Mouse (Mus musculus) E14TG2a.4 (cell line): ENCODE data around the gene Ndufs1.
A peak's percentile ranks its signal among the peaks of the same experiment; 100 is the strongest.

Source experiments
- H3K27me3 ChIP-seq: 2 replicates; pipeline ENCODE4 v1.6.1; 2014; ENCODE audit warnings: low read length, control low read depth; ENCODE audit not compliant: insufficient read depth
- H3K36me3 ChIP-seq: 2 replicates; pipeline ENCODE4 v1.6.1; 2014; ENCODE audit warnings: low read length, control low read depth; ENCODE audit not compliant: insufficient read depth
- H3K4me1 ChIP-seq: replicated peaks from 2 replicates; pipeline ENCODE4 v1.6.1; 2014; ENCODE audit warnings: low read depth, low read length, control low read depth
- H3K4me3 ChIP-seq: replicated peaks from 2 replicates; pipeline ENCODE4 v1.5.1; 2014; ENCODE audit warnings: mild to moderate bottlenecking, low read length
- H3K9me3 ChIP-seq: 2 replicates; pipeline ENCODE4 v1.6.1; 2014; ENCODE audit warnings: low read length, control low read depth
- CTCF ChIP-seq: conservative IDR thresholded peaks from 2 replicates; pipeline ENCODE4 v1.5.1; 2014; ENCODE audit warnings: low read length
- NANOG ChIP-seq: IDR thresholded peaks from 2 replicates; pipeline ENCODE4 v1.6.1; 2014; ENCODE audit warnings: borderline replicate concordance, low read length, mixed read lengths
- POU5F1 ChIP-seq: IDR thresholded peaks from 2 replicates; pipeline ENCODE4 v1.6.1; 2014; ENCODE audit warnings: low read length, borderline replicate concordance

The Ndufs1 gene

DNA sequence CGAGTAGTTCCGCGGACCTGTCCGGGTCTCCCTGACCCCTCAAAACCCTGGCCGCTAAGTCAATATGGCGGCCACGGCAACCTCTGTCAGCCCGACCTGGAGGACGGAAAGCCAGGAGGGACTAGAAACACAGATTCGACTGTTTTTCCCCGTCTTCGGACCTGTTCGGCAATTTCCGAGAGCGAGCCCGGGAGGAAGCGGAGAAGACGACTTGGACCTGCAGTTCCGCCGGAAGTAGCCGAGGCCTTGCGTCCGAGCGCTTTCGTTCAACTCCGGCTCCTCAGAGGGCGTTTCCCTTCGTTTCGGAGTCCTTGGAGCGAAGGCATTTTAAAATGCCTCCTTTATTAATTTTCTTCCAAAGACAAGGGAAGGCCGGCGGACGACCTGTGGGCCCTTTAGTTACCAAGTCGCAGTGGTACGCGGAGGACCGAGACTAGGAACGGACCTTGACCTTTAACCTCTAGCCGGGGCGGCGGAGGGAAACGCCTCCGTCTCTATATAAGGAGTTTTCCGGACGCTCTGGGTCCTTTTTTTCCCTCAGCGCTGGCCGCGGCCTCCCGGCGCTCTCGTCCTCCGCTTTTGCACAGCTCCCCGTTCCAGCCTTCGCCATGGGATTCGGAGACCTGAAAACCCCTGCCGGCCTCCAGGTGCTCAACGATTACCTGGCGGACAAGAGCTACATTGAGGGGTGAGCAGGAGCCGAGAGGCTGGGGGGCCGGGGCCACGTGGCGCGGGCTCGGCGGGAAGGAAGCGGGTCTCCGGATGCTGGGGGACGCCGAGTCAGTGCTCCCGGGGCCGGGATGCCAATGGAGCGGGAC, at the start of gene Ndufs1, which contains the start of gene Eef1b2:
Gene Ndufs1 (minus strand): TSS at position 230 of the 818 bp plus-strand sequence.
Gene Eef1b2 (plus strand): TSS at position 222 of the 818 bp plus-strand sequence.
- Histone ChIP-seq H3K4me3 (peak within 1 kb of the TSS; percentile 100), H3K4me1 (peaks cover 45% of the 10 kb centered on the region), H3K27me3 (no peaks in the 10 kb centered on the region), H3K9me3 (no peaks in the 10 kb centered on the region), H3K36me3 (peaks cover 58% of the 10 kb centered on the region)
- TF ChIP-seq POU5F1 = no peak
- no peak for TF ChIP-seq NANOG
- no peak for TF ChIP-seq CTCF

DNA sequence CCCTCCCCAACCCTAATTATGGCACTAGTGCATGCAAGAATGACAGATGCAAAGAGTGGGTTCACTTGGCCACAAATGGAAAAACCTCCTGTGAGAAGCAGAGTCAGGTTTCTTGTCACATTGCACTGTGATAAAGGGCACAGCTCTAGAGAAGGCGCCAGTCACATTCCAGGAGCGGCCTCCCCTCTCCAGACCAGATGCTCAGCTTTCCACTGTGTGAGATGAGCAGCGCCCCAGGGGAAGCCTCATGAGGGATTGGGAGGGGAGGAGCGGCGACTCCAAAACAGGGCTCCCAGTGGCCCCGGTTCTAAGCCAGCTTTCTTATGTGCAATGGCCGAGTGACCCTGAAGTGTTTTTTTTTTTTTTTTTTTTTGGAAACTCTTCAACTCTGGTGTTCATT, 49.3 kb upstream of the Ndufs1 start:
- TF ChIP-seq NANOG (no peak), CTCF (no peak), POU5F1 (no peak)
- Histone ChIP-seq H3K9me3 (peaks cover 6% of the 10 kb centered on the region; the same call in 1 of the 2 replicates), H3K4me1 (peaks cover 28% of the 10 kb centered on the region)

DNA sequence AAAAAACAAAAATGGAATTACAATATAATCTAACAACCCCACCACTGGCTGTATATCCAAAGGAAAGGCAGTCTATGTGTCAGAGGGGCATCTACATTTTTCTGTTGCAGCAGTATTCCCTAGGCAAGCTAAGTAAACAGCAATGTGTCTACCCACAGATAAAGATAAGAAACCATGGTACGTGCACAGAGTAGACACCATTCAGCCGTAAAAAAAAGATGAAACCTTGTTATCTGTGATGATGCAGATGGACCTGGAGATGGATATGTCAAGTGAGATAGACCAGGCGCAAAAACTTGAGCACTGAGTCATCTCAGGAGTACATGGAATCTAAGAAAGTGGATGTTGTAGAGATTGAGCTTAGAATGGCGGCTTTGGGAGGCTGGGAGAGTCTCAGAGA, 48.4 kb upstream of the Ndufs1 start:
- H3K36me3 ChIP-seq = no peaks in the 10 kb centered on the region
- no peak overlapping the region for H3K4me3 ChIP-seq
- TF ChIP-seq NANOG (no peak), POU5F1 (no peak)
- no peaks in the 10 kb centered on the region for H3K27me3 ChIP-seq
- peaks cover 25% of the 10 kb centered on the region for H3K4me1 ChIP-seq
- peaks cover 13% of the 10 kb centered on the region for H3K9me3 ChIP-seq

More for the DNA sequence above, 49.3 kb upstream of the Ndufs1 start:
- Histone ChIP-seq H3K4me3 (no peak overlapping the region), H3K36me3 (no peaks in the 10 kb centered on the region), H3K27me3 (no peaks in the 10 kb centered on the region)

DNA sequence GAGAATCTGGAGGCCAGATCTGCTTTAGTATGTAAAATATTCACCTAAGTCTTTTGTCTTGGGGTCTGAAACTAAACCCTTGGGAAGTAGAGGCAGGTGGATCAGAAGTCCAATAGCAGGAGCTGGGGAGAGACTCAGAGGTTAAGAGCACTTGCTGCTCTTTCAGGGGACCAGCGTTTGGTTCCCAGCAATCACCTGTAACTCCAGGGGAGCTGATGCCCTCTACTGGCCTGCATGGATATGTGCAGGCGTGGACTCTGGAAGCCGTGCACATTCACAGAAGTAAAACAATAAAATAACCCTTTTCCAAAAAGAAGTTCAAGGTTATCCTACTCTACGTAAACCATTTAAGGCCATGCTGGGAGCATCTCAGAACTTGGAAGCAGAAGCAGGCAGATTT, 42.6 kb upstream of the Ndufs1 start:
- Histone ChIP-seq H3K4me3 (no peak overlapping the region), H3K9me3 (peaks cover 30% of the 10 kb centered on the region), H3K4me1 (peaks cover 30% of the 10 kb centered on the region), H3K36me3 (peaks cover 8% of the 10 kb centered on the region), H3K27me3 (no peaks in the 10 kb centered on the region)
- no peak for TF ChIP-seq POU5F1
- TF ChIP-seq NANOG = no peak
- TF ChIP-seq CTCF = peak; percentile 33

DNA sequence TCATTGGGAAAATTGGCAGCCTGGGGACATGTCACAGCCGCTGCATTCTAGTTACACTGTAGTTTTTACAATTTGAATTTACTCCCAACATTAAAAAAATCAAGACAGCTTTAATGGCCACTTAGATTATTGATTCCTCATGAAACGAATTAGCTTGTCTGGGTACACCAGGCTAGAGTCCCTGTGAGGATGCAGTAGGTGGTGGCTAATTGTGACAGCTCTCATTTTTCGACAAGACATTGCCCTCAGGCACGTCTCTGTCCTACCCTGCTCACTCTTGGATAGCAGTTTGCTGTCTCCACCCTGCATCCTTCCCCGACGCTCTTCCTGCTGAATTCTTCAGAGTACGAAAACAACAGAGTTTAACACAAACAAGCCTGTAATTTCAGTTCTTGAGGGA, 38.0 kb upstream of the Ndufs1 start:
- H3K27me3 ChIP-seq = no peaks in the 10 kb centered on the region
- H3K9me3 ChIP-seq = peaks cover 13% of the 10 kb centered on the region
- H3K36me3 ChIP-seq = peaks cover 8% of the 10 kb centered on the region
- TF ChIP-seq NANOG (no peak), CTCF (no peak), POU5F1 (no peak)
- peak overlapping the region; percentile 42 for H3K4me3 ChIP-seq
- peaks cover 63% of the 10 kb centered on the region for H3K4me1 ChIP-seq

DNA sequence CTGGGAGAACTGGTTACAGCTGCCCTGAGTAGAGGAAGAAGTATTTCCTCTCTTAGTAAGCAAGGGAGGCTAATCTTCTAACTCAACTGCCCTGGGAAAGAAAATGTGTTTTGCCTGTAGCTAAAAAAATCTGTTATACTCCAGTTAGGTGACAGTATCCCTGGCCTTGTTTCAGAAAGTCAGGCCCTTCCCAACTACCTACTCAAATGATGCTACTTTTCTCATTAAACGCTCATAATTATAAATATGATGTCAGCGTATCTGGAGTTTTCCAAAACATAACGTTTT, 37.6 kb upstream of the Ndufs1 start, which contains the start of gene Gpr1:
Gene Gpr1 (minus strand): TSS at position 273 of the 288 bp plus-strand sequence.
- Histone ChIP-seq H3K4me3 (peak within 1 kb of the TSS; percentile 56), H3K36me3 (peaks cover 5% of the 10 kb centered on the region), H3K27me3 (no peaks in the 10 kb centered on the region), H3K4me1 (peaks cover 67% of the 10 kb centered on the region), H3K9me3 (peaks cover 9% of the 10 kb centered on the region)
- TF ChIP-seq POU5F1 = no peak
- no peak for TF ChIP-seq NANOG
- TF ChIP-seq CTCF = no peak

DNA sequence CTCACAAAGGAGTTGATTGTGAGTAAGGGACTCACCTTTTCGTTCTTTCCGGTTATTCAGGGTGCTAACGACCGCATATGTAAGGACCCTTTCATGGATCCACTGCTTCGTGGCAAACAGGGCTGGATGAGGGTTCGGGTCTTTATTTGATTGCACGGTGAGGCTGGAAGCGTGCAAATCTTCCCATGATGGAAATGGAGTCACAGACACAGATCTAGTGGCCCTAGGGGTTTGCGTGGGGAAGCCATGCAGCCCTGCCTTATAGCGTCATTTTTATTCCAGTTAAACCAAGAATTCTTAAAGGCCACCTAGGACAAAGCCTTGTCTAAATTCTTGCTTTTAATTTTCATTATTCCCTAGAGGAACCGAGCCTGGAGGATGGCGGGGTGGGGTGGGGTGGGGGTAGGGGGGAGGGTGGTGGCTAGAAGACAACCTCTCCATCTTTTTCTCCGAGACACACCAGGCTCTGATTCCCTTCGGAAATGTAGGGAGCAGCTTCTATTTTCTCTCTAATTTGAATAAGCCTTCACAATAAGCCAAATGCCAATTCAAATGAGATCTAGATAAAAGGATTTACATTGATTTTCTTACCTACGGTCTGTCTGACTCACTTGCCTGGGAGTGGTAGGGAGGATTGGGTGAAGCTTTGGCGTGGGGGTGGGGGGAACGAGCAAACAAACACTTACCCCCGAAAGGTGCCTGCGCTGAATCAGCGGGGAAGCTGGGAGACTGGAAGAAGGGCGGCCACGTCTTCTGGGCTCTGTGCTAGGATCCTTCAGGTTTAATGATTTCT, 37.0 kb upstream of the Ndufs1 start:
- Histone ChIP-seq H3K9me3 (peaks cover 3% of the 10 kb centered on the region), H3K36me3 (no peaks in the 10 kb centered on the region), H3K27me3 (no peaks in the 10 kb centered on the region), H3K4me3 (peak overlapping the region; percentile 56), H3K4me1 (peaks cover 73% of the 10 kb centered on the region)
- TF ChIP-seq POU5F1 (no peak), CTCF (no peak), NANOG (no peak)

DNA sequence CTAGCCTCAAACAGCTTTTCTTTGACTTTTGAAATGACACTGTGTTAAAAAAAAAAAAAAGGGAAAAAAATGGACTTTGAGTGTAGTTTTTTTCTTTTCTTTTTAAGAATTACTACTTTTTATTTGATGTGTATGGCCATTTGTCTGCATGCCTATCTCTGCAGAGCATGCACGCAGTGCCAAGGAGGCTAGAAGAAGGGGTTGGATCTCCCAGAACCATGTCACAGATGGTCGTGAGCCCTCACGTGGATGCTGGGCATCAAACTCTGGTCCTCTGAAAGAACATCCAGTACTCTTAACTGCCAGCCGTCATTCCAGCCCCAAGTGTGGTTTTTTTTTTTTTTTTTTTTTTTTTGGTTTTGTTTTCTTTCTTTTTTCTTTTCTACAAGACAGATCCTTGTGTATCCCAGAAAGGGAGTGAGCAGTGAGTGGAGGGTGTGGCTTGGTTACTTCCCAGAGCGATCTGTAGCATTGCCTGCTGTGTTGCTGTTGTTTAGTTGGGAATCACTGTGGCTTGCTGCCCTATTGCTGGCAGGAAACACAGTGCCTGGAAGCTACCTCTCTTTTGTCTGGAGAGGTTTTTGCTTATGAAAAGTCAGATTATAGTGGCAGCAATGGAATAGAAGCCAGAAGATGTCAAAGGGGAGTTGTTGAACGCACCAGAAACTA, 33.4 kb upstream of the Ndufs1 start:
- Histone ChIP-seq H3K4me1 (peaks cover 86% of the 10 kb centered on the region), H3K9me3 (no peaks in the 10 kb centered on the region), H3K4me3 (peak overlapping the region; percentile 62), H3K27me3 (no peaks in the 10 kb centered on the region), H3K36me3 (no peaks in the 10 kb centered on the region)
- TF ChIP-seq NANOG = peak; percentile 58; the same call in 1 of the 2 replicates
- TF ChIP-seq POU5F1 = no peak
- no peak for TF ChIP-seq CTCF
